Mouse (Mus musculus): Measurements from ENCODE around the gene Olfr923.
"Not testable (repeated sequence)": the region's sequence is repeated elsewhere in the genome, so short reads cannot be mapped to it uniquely, and the experiment has no call there.

The Olfr923 gene

GRCm38 (mm10) chr9:38826245-38826644 lies at the start of gene Olfr923:
Gene Olfr923, plus strand, starts transcription at chr9:38826545.
- no peak for DNase-seq (ENCODE audit: low spot score in 2 of 2)

GRCm38 (mm10) chr9:38792689-38793088 lies 33.7 kb upstream of the Olfr923 start:
- no peak for DNase-seq (ENCODE audit: low spot score in 2 of 2)

- DNase-seq (ENCODE audit: low spot score in 2 of 2): no peak
Observed at GRCm38 (mm10) chr9:38805696-38806095, 20.6 kb upstream of the Olfr923 start.

- DNase-seq (ENCODE audit: low spot score in 2 of 2): no peak
Observed at GRCm38 (mm10) chr9:38814314-38814713, 12.0 kb upstream of the Olfr923 start, which contains the start of gene Olfr922. Gene Olfr922, plus strand, starts transcription at chr9:38814614.

- no peak for DNase-seq (ENCODE audit: low spot score in 2 of 2)
Observed at GRCm38 (mm10) chr9:38815458-38815986, 10.8 kb upstream of the Olfr923 start.

GRCm38 (mm10) chr9:38833027-38833426 lies 6.7 kb downstream of the Olfr923 start:
- no peak for DNase-seq (ENCODE audit: low spot score in 2 of 2)

GRCm38 (mm10) chr9:38844149-38844548 lies 17.8 kb downstream of the Olfr923 start, which contains the start of gene Olfr924:
Gene Olfr924, plus strand, starts transcription at chr9:38844449.
- DNase-seq (ENCODE audit: low spot score in 2 of 2): no peak

- no peak for DNase-seq (ENCODE audit: low spot score in 2 of 2)
Observed at GRCm38 (mm10) chr9:38854760-38855159, 28.4 kb downstream of the Olfr923 start, which contains the start of gene Olfr26. Gene Olfr26, plus strand, starts transcription at chr9:38855060.

- not testable (repeated sequence) for DNase-seq (ENCODE audit: low spot score in 2 of 2)
Observed at GRCm38 (mm10) chr9:38874880-38875279, 48.5 kb downstream of the Olfr923 start.

- DNase-seq (ENCODE audit: low spot score in 2 of 2): no peak
Observed at GRCm38 (mm10) chr9:38876826-38877225, 50.5 kb downstream of the Olfr923 start, which contains the start of gene Olfr926. Gene Olfr926, plus strand, starts transcription at chr9:38877126.

Measured in urinary bladder, postnatal 36 days (tissue).